In the genomic region with DNA sequence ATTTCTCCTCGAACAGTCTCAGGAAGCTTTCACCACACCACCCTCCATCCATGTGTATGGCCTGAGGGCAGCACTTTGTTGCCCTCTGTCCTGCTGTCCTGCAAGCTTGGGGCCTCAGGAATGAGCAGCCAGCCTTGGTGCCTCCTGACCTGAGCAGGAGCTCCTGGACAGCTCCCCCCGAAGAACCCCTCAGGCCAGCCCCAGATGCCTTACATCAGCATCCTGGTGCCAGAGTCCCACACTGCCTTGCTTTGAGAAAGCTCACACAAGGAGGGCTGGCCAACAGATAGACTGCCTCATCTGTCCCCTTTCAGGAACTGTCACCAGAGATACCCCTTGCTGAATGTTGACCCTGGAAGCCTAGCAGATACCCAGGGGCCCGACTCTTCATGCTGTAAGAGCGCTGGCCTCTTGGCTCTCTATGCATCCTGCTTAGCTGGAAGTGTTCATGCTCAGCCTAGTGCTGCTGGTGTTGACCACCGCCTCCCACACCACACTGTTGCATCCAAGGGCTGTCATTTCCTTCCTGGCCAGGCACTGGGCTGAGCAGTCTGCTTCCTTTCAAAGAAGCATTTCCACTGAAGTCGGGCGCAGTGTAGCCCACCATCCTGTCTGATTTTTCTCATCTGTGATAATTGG, we compare ENCODE assay signal across 8 mouse cellular contexts.
DNase-seq lines count a peak whose midpoint lies in the region; ATAC-seq and TF ChIP-seq lines count a peak whose summit lies in the region.

No protein-coding gene starts in this region.

- WGBS in embryonic facial prominence, embryonic 14.5 days: 50% methylated on average over 7 of the region's 7 CpGs
- WGBS in heart, embryonic 14.5 days: 41% methylated on average over 7 of the region's 7 CpGs
- 72% methylated on average over 7 of the region's 7 CpGs for WGBS in thymus, adult 2 months

- no peak overlapping the region for H3K4me2 ChIP-seq in embryonic facial prominence, embryonic 14.5 days (ENCODE audit: low read depth, low read length)
- peak overlapping the region; percentile 25; the same call in 1 of the 2 replicates for H3K4me2 ChIP-seq in heart, embryonic 14.5 days (ENCODE audit: low read length)

- H3K27me3 ChIP-seq in embryonic facial prominence, embryonic 14.5 days (replicated peaks; ENCODE audit: control insufficient read depth, insufficient read depth, low read length): no peaks in the 10 kb centered on the region
- H3K27me3 ChIP-seq in heart, embryonic 14.5 days (ENCODE audit: control insufficient read depth, insufficient read depth, low read length): no peaks in the 10 kb centered on the region
- no peaks in the 10 kb centered on the region for H3K27me3 ChIP-seq in thymus, adult 2 months (ENCODE audit: control insufficient read depth, insufficient read depth, low read length)

- H3K36me3 ChIP-seq in embryonic facial prominence, embryonic 14.5 days (ENCODE audit: control insufficient read depth, insufficient read depth, low read length): no peaks in the 10 kb centered on the region
- H3K36me3 ChIP-seq in heart, embryonic 14.5 days (ENCODE audit: control insufficient read depth, insufficient read depth, low read length): no peaks in the 10 kb centered on the region
- H3K36me3 ChIP-seq in thymus, adult 2 months (ENCODE audit: control insufficient read depth, insufficient read depth, low read length): no peaks in the 10 kb centered on the region

- peaks cover 46% of the 10 kb centered on the region for H3K4me1 ChIP-seq in embryonic facial prominence, embryonic 14.5 days (ENCODE audit: control insufficient read depth, insufficient read depth, low read length)
- peaks cover 35% of the 10 kb centered on the region in 2 experiments for H3K4me1 ChIP-seq in heart, embryonic 14.5 days (ENCODE audit: control insufficient read depth in 2 of 2, insufficient read depth in 2 of 2, low read length in 2 of 2)
- 0 out of 2 replicates have a peak, but pooled peaks cover 4% of the 10 kb centered on the region for H3K4me1 ChIP-seq in thymus, adult 2 months (replicated peaks; ENCODE audit: control insufficient read depth, insufficient read depth, low read length)

- H3K4me3 ChIP-seq in embryonic facial prominence, embryonic 14.5 days (ENCODE audit: low read depth, low read length): no peak overlapping the region
- H3K4me3 ChIP-seq in heart, embryonic 14.5 days (ENCODE audit: control insufficient read depth in 1 of 2, insufficient read depth in 1 of 2, low read depth in 1 of 2, low read length in 2 of 2): no peak overlapping the region
- H3K4me3 ChIP-seq in thymus, adult 2 months (ENCODE audit: control insufficient read depth, insufficient read depth, low read length): no peak overlapping the region

- 0 out of 2 replicates have a peak, but pooled peaks have one; percentile 23 for ATAC-seq in embryonic facial prominence, embryonic 14.5 days (ENCODE audit: low read depth)
- peak; percentile 82 for ATAC-seq in heart, embryonic 14.5 days (ENCODE audit: insufficient number of reproducible peaks, insufficient read depth, low FRiP score, low read depth)

- DNase-seq in embryonic facial prominence, embryonic 14.5 days (ENCODE audit: low spot score): peak; percentile 27
- DNase-seq in kidney, postnatal 14 days: peak; percentile 57
- peak; percentile 66 for DNase-seq in lung, postnatal 10 days
- DNase-seq in thymus, postnatal 14 days: no peak
- no peak for DNase-seq in thymus, adult 2 months
- no peak for DNase-seq in embryo, embryonic 9.5 days (ENCODE audit: extremely low spot score)
- no peak for DNase-seq in cerebellum, adult 11 months

- H3K9ac ChIP-seq in embryonic facial prominence, embryonic 14.5 days (ENCODE audit: low read depth, low read length): no peak overlapping the region
- no peak overlapping the region for H3K9ac ChIP-seq in heart, embryonic 14.5 days (ENCODE audit: low read length)

- H3K27ac ChIP-seq in embryonic facial prominence, embryonic 14.5 days (replicated peaks; ENCODE audit: low read depth, low read length): peak overlapping the region; percentile 6
- peak overlapping the region; percentile 77 to 88 for H3K27ac ChIP-seq in heart, embryonic 14.5 days (replicated peaks in 1 of 2; ENCODE audit: control insufficient read depth in 1 of 2, insufficient read depth in 1 of 2, low read depth in 2 of 2, low read length in 2 of 2)
- no peak overlapping the region for H3K27ac ChIP-seq in thymus, adult 2 months (ENCODE audit: control insufficient read depth, insufficient read depth, low read length)

- H3K9me3 ChIP-seq in embryonic facial prominence, embryonic 14.5 days (ENCODE audit: control insufficient read depth, low read length): no peaks in the 10 kb centered on the region
- no peaks in the 10 kb centered on the region for H3K9me3 ChIP-seq in heart, embryonic 14.5 days (ENCODE audit: control insufficient read depth, low read length)

- no peak for TF ChIP-seq POLR2A in thymus, adult 2 months (IDR thresholded peaks at IDR 0.05; ENCODE audit: control insufficient read depth, extremely low read depth, insufficient read depth, low read length, poor library complexity)

- TF ChIP-seq CTCF in thymus, adult 2 months (IDR thresholded peaks at IDR 0.05; ENCODE audit: borderline replicate concordance, control insufficient read depth, extremely low read depth, insufficient read depth, low read length, poor library complexity): no peak

Comparison
In these comparisons a context has a peak if more than half of its experiments do, and no peak if none do; other contexts are left out.
1. DNase-seq: peak in embryonic facial prominence, embryonic 14.5 days (single experiment), kidney, postnatal 14 days (single experiment) and lung, postnatal 10 days (single experiment); none in thymus, postnatal 14 days (single experiment), thymus, adult 2 months (single experiment), embryo, embryonic 9.5 days (single experiment) and cerebellum, adult 11 months (single experiment).